Mouse (Mus musculus): ENCODE measurements around the gene Rnf187. TPM values are rescaled to one million over a fixed set of nuclear protein-coding genes. Genes with fewer than 3 reads are reported as not detected.
A peak's percentile ranks its signal among the peaks of the same experiment; 100 is the strongest.

The Rnf187 gene
- polyA plus RNA-seq, 1 experiment from 2014 or later, result 293 TPM

GRCm38 (mm10) chr11:58965001-58965760 is 26.5 kb upstream of the Rnf187 start:
- ATAC-seq (ENCODE audit: insufficient read depth) (no peak), DNase-seq (no peak)
- peaks cover 24% of the 10 kb centered on the region for H3K27me3 ChIP-seq (ENCODE audit: insufficient read depth, low read length)
- WGBS, result 39% methylated on average over 12 of the region's 12 CpGs
- no peak overlapping the region for H3K27ac ChIP-seq (ENCODE audit: low read depth)
- H3K4me1 ChIP-seq (ENCODE audit: insufficient read depth), result no peaks in the 10 kb centered on the region
- H3K36me3 ChIP-seq (ENCODE audit: insufficient read depth), result 0 out of 2 replicates have a peak, but pooled peaks cover under 1% of the 10 kb centered on the region
- no peak overlapping the region for H3K4me2 ChIP-seq
- peaks cover 5% of the 10 kb centered on the region; the same call in 1 of the 2 replicates for H3K9me3 ChIP-seq (ENCODE audit: low read depth, low read length)
- no peak overlapping the region for H3K4me3 ChIP-seq (ENCODE audit: low read depth, low read length)
- TF ChIP-seq CTCF (IDR thresholded peaks at IDR 0.05; ENCODE audit: low read depth), result no peak
- H3K9ac ChIP-seq, result no peak overlapping the region

DNA sequence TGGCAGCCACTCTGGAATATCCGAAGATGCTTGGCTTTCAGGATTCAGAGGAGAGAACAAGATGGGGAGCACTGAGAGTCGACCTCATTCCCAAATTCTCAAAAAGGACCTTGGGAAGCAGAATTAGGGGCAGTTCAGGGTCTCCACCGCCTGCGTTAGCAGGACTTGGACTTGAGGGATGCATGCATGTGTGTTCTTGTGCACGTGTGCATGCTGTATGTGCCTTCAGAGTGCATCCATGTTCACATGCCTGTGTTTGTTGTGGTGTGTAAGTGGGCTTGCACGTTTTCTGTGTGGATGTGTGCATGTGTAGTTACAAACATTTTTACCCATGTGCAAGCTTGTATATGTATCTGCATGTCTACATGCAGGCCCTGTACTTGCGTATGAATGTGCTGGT is 25.5 kb upstream of the Rnf187 start:
- H3K27me3 ChIP-seq (ENCODE audit: insufficient read depth, low read length), result peaks cover 24% of the 10 kb centered on the region
- H3K36me3 ChIP-seq (ENCODE audit: insufficient read depth), result no peaks in the 10 kb centered on the region
- DNase-seq, result no peak
- H3K4me2 ChIP-seq, result no peak overlapping the region
- no peaks in the 10 kb centered on the region; the same call in 1 of the 2 replicates for H3K4me1 ChIP-seq (ENCODE audit: insufficient read depth)
- H3K9me3 ChIP-seq (ENCODE audit: low read depth, low read length), result peaks cover 5% of the 10 kb centered on the region; the same call in 1 of the 2 replicates
- no peak overlapping the region for H3K9ac ChIP-seq
- no peak overlapping the region for H3K4me3 ChIP-seq (ENCODE audit: low read depth, low read length)
- no peak for ATAC-seq (ENCODE audit: insufficient read depth)
- 81% methylated on average over 7 of the region's 7 CpGs for WGBS
- H3K27ac ChIP-seq (ENCODE audit: low read depth), result no peak overlapping the region
- TF ChIP-seq CTCF (IDR thresholded peaks at IDR 0.05; ENCODE audit: low read depth), result no peak

- Histone ChIP-seq H3K4me3 (ENCODE audit: low read depth, low read length) (no peak overlapping the region), H3K36me3 (ENCODE audit: insufficient read depth) (no peaks in the 10 kb centered on the region), H3K4me1 (ENCODE audit: insufficient read depth) (no peaks in the 10 kb centered on the region; the same call in 1 of the 2 replicates), H3K9me3 (ENCODE audit: low read depth, low read length) (peaks cover 5% of the 10 kb centered on the region; the same call in 1 of the 2 replicates), H3K27ac (ENCODE audit: low read depth) (no peak overlapping the region), H3K27me3 (ENCODE audit: insufficient read depth, low read length) (peaks cover 24% of the 10 kb centered on the region), H3K9ac (no peak overlapping the region), H3K4me2 (no peak overlapping the region)
- 37% methylated on average over 17 of the region's 17 CpGs for WGBS
- TF ChIP-seq CTCF (IDR thresholded peaks at IDR 0.05; ENCODE audit: low read depth), result no peak
- no peak for ATAC-seq (ENCODE audit: insufficient read depth)
- DNase-seq, result no peak
These were observed 24.8 kb upstream of the Rnf187 start for GRCm38 (mm10) chr11:58963543-58963942.

- Histone ChIP-seq H3K4me3 (ENCODE audit: low read depth, low read length) (no peak overlapping the region), H3K9me3 (ENCODE audit: low read depth, low read length) (peaks cover 5% of the 10 kb centered on the region; the same call in 1 of the 2 replicates), H3K4me2 (no peak overlapping the region), H3K27me3 (ENCODE audit: insufficient read depth, low read length) (peaks cover 24% of the 10 kb centered on the region), H3K27ac (ENCODE audit: low read depth) (no peak overlapping the region), H3K36me3 (ENCODE audit: insufficient read depth) (peaks cover 8% of the 10 kb centered on the region; the same call in 1 of the 2 replicates), H3K9ac (no peak overlapping the region), H3K4me1 (ENCODE audit: insufficient read depth) (peaks cover under 1% of the 10 kb centered on the region; the same call in 1 of the 2 replicates)
- peak; percentile 1; the same call in 1 of the 2 replicates for TF ChIP-seq CTCF (IDR thresholded peaks at IDR 0.05; ENCODE audit: low read depth)
- ATAC-seq (ENCODE audit: insufficient read depth) (no peak), DNase-seq (no peak)
- 53% methylated on average over 50 of the region's 50 CpGs for WGBS
These were observed 22.9 kb upstream of the Rnf187 start for GRCm38 (mm10) chr11:58961364-58962177.

- TF ChIP-seq CTCF (IDR thresholded peaks at IDR 0.05; ENCODE audit: low read depth), result peak; percentile 52
- no peak overlapping the region for H3K27ac ChIP-seq (ENCODE audit: low read depth)
- 5% methylated on average over 40 of the region's 40 CpGs for WGBS
These were observed 21.3 kb upstream of the Rnf187 start for GRCm38 (mm10) chr11:58959921-58960465.

DNA sequence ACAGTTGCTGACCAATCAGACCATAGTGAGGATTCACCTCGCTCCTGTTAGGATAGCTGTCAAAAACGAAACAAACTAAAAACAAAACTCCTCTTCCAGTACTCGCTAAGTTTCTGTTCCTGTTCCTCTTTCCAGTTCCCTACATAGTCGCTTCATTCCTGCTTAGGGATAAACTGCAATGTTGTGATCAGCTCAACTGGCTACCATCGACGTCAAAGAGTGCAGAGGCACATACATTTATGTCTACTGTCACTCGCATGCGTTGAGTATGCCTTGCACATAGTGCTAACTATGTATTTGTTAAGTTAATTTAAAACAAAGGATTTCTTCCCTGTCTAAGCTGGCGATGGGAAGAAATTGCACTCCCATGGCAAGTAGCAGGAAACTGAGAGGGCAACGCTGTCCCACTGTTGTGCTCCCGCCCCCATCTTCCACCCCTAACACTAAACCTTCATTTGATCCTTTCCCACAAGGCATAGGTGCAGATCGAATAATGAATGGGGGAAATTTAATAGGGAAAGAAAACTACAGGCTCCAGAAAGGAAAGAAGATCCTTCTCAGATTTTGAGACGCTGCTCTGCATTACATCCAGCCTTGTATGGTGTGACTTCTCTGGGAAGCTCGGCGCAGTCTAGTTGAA is 20.6 kb upstream of the Rnf187 start:
- H3K9ac ChIP-seq, result peak overlapping the region; percentile 41
- TF ChIP-seq CTCF (IDR thresholded peaks at IDR 0.05; ENCODE audit: low read depth), result no peak
- H3K27me3 ChIP-seq (ENCODE audit: insufficient read depth, low read length), result peaks cover 24% of the 10 kb centered on the region
- no peak for ATAC-seq (ENCODE audit: insufficient read depth)
- H3K4me1 ChIP-seq (ENCODE audit: insufficient read depth), result peaks cover 5% of the 10 kb centered on the region; the same call in 1 of the 2 replicates
- H3K9me3 ChIP-seq (ENCODE audit: low read depth, low read length), result peaks cover 5% of the 10 kb centered on the region; the same call in 1 of the 2 replicates
- no peak overlapping the region for H3K27ac ChIP-seq (ENCODE audit: low read depth)
- H3K4me2 ChIP-seq, result peak overlapping the region; percentile 82
- no peak for DNase-seq
- H3K4me3 ChIP-seq (ENCODE audit: low read depth, low read length), result peak overlapping the region; percentile 45
- WGBS, result 31% methylated on average over 15 of the region's 15 CpGs
- H3K36me3 ChIP-seq (ENCODE audit: insufficient read depth), result peaks cover 8% of the 10 kb centered on the region; the same call in 1 of the 2 replicates

More at GRCm38 (mm10) chr11:58959921-58960465, 21.3 kb upstream of the Rnf187 start:
- Histone ChIP-seq H3K9ac (peak overlapping the region; percentile 41), H3K4me2 (peak overlapping the region; percentile 82), H3K9me3 (ENCODE audit: low read depth, low read length) (peaks cover 5% of the 10 kb centered on the region; the same call in 1 of the 2 replicates), H3K4me3 (ENCODE audit: low read depth, low read length) (peak overlapping the region; percentile 45), H3K36me3 (ENCODE audit: insufficient read depth) (peaks cover 8% of the 10 kb centered on the region; the same call in 1 of the 2 replicates), H3K27me3 (ENCODE audit: insufficient read depth, low read length) (peaks cover 24% of the 10 kb centered on the region), H3K4me1 (ENCODE audit: insufficient read depth) (peaks cover 5% of the 10 kb centered on the region; the same call in 1 of the 2 replicates)
- DNase-seq (peak; percentile 91), ATAC-seq (ENCODE audit: insufficient read depth) (peak; percentile 84)

Measured in lung, embryonic 14.5 days (tissue).